ENCODE assay signal across 26 mouse cellular contexts in the genomic region with DNA sequence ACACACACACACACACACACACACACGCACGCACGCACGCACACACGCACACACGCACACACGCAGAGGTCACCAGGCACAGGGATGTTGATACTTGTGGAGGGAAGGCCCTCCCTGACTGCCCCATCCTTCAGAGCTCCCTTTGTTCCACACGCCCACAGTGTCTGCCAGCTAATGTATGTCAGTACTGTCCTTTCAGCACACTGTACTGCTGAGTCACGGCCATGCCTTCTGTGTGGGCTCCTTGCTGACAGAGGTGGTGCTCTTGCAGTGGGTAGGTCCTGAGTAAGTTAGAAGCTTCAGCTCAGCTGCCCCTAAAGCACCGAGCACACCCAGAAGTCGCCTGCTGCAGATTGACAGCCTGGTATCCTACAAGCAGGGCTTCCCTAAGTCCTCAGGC. TPM values are rescaled to one million over a fixed set of nuclear protein-coding genes. Genes with fewer than 3 reads are reported as not detected.
DNase-seq lines count a peak whose midpoint lies in the region; TF ChIP-seq lines count a peak whose summit lies in the region.
"Had no signal": no experiment of that assay in that cellular context is flagged by ENCODE, and none has a peak within 500 bp of the region (broad histone marks: within the 10 kb centered on the region; RNA-seq: fewer than 3 reads in every experiment).

No protein-coding gene starts in this region.

- DNase-seq in layer of hippocampus, adult 2 months (ENCODE audit: low spot score in 2 of 2), result no peak
- no peak for DNase-seq in layer of hippocampus, adult 8-10 months (ENCODE audit: low spot score in 2 of 2)
- peak; percentile 22 to 33 for DNase-seq in right cerebral cortex, adult 2 months (ENCODE audit: low spot score in 2 of 2)
- no peak for DNase-seq in right cerebral cortex, postnatal 36 days (ENCODE audit: low spot score in 2 of 2)
- DNase-seq in R1 (ENCODE audit: low read depth, low spot score) (peak; percentile 35), liver (no peak)
- peak; percentile 47 for DNase-seq in telencephalon, adult 2 months (ENCODE audit: low read depth, low spot score)
- no peak for DNase-seq in spleen, adult 18-20 months
- DNase-seq: adrenal gland, adult 2 months; adrenal gland, postnatal 14 days; B cell, adult 2 months; cerebellum, adult 11-12 months; cerebellum, adult 8-10 months; cerebellum, postnatal 10 days; cerebellum, postnatal 36 days; embryo, embryonic 11 days; gastrocnemius, adult 2 months; gastrocnemius, postnatal 14 days; heart, adult 11 months had no signal

- no peak overlapping the region for H3K4me3 ChIP-seq in layer of hippocampus, adult 2 months
- H3K4me3 ChIP-seq: embryonic facial prominence, embryonic 10.5 days; embryonic facial prominence, embryonic 13.5 days; erythroblast, embryonic 14.5 days; forebrain, embryonic 12.5 days; forebrain, embryonic 15.5 days; gastrocnemius, adult 2 months; hindbrain, embryonic 12.5 days; hindbrain, embryonic 15.5 days had no signal

- peak overlapping the region; percentile 67; the same call in 1 of the 2 replicates for H3K27ac ChIP-seq in layer of hippocampus, adult 2 months
- H3K27ac ChIP-seq: embryonic facial prominence, embryonic 10.5 days; embryonic facial prominence, embryonic 13.5 days; forebrain, embryonic 12.5 days; forebrain, embryonic 15.5 days; gastrocnemius, adult 2 months; hindbrain, embryonic 12.5 days; hindbrain, embryonic 15.5 days had no signal

- no peak for TF ChIP-seq CTCF in layer of hippocampus, adult 2 months (conservative IDR thresholded peaks at IDR 0.05)

RNA-seq across cellular contexts. Expression of a gene that starts 5.5 kb away (rescaled TPM):
- 10 to 100 TPM; 31.6 to 34.8 TPM for total RNA-seq in layer of hippocampus, adult 2 months (2021)
- total RNA-seq in layer of hippocampus, adult 8-10 months (2022), result 10 to 100 TPM; 29.6 to 39.3 (median 33.0) TPM

RNA-seq across cellular contexts. Expression of a gene that starts 5.5 kb away (rescaled TPM):
- 10 to 100 TPM; 17.2 to 18.3 TPM for total RNA-seq in layer of hippocampus, adult 2 months (2021)
- 10 to 100 TPM; 11.6 to 17.7 (median 14.5) TPM for total RNA-seq in layer of hippocampus, adult 8-10 months (2022)

RNA-seq across cellular contexts. Expression of a gene that starts 23.4 kb away (rescaled TPM):
- total RNA-seq in layer of hippocampus, adult 2 months (2021), result 10 to 100 TPM; 25.5 to 28.8 TPM
- 10 to 100 TPM; 20.9 to 24.5 (median 23.3) TPM for total RNA-seq in layer of hippocampus, adult 8-10 months (2022)

RNA-seq across cellular contexts. Expression of a gene that starts 31.1 kb away (rescaled TPM):
- 10 to 100 TPM; 65.4 to 70.3 TPM for total RNA-seq in layer of hippocampus, adult 2 months (2021)
- 10 to 100 TPM; 51.4 to 75.9 (median 65.7) TPM for total RNA-seq in layer of hippocampus, adult 8-10 months (2022)

RNA-seq across cellular contexts. Expression of a gene that starts 45.6 kb away (rescaled TPM):
- total RNA-seq in layer of hippocampus, adult 2 months (2021), result 1 to 10 TPM; 6.3 to 7.8 TPM
- total RNA-seq in layer of hippocampus, adult 8-10 months (2022), result 10 to 100 TPM in 2 of 4 experiments, 1 to 10 TPM in 2; 9.3 to 15.6 (median 11.2) TPM

Comparison
In these comparisons a context has a peak if more than half of its experiments do, and no peak if none do; other contexts are left out.
1. DNase-seq: peak in right cerebral cortex, adult 2 months (2 of 2), R1 (single experiment) and telencephalon, adult 2 months (single experiment); none in layer of hippocampus, adult 2 months (0 of 2), layer of hippocampus, adult 8-10 months (0 of 2), right cerebral cortex, postnatal 36 days (0 of 2), liver (single experiment) and spleen, adult 18-20 months (0 of 2).